ENCODE assay signal across 15 mouse cellular contexts in genomic region chr9:101045710-101046338, GRCm38 (mm10). TPM values are rescaled to one million over a fixed set of nuclear protein-coding genes. Genes with fewer than 3 reads are reported as not detected.
DNase-seq lines count a peak whose midpoint lies in the region; ATAC-seq and TF ChIP-seq lines count a peak whose summit lies in the region.
"Had no signal": no experiment of that assay in that cellular context is flagged by ENCODE, and none has a peak within 500 bp of the region (broad histone marks: within the 10 kb centered on the region; RNA-seq: fewer than 3 reads in every experiment).

No protein-coding gene starts in this region.

- peak overlapping the region; percentile 26 for H3K4me2 ChIP-seq in lung, embryonic 15.5 days
- H3K4me2 ChIP-seq in intestine, postnatal 0 days (replicated peaks; ENCODE audit: low read depth): peak overlapping the region; percentile 60
- H3K4me2 ChIP-seq in stomach, embryonic 14.5 days (replicated peaks; ENCODE audit: low read depth, low read length): peak overlapping the region; percentile 18; the same call in 1 of the 2 replicates
- H3K4me2 ChIP-seq: embryonic facial prominence, embryonic 13.5 days; hindbrain, embryonic 15.5 days; neural tube, embryonic 13.5 days had no signal

- H3K9ac ChIP-seq in lung, embryonic 15.5 days: no peak overlapping the region
- H3K9ac ChIP-seq in intestine, postnatal 0 days (ENCODE audit: low read depth, low read length): peak overlapping the region; percentile 17; the same call in 1 of the 2 replicates
- H3K9ac ChIP-seq in stomach, embryonic 14.5 days (replicated peaks; ENCODE audit: low read depth, low read length): no peak overlapping the region
- H3K9ac ChIP-seq: embryonic facial prominence, embryonic 13.5 days; hindbrain, embryonic 15.5 days; neural tube, embryonic 13.5 days had no signal

- no peak overlapping the region for H3K4me3 ChIP-seq in lung, embryonic 15.5 days
- H3K4me3 ChIP-seq in intestine, postnatal 0 days (ENCODE audit: low read depth, low read length): peak overlapping the region; percentile 15
- no peak overlapping the region for H3K4me3 ChIP-seq in stomach, embryonic 14.5 days (ENCODE audit: low read depth, low read length)
- H3K4me3 ChIP-seq: embryonic facial prominence, embryonic 13.5 days; hindbrain, embryonic 15.5 days; left cerebral cortex, adult 2 months; neural tube, embryonic 13.5 days had no signal

- peaks cover 12% of the 10 kb centered on the region for H3K4me1 ChIP-seq in lung, embryonic 15.5 days
- H3K4me1 ChIP-seq in intestine, postnatal 0 days (replicated peaks; ENCODE audit: control insufficient read depth, insufficient read depth, low read length): peaks cover 10% of the 10 kb centered on the region; the same call in 1 of the 2 replicates
- peaks cover 13% of the 10 kb centered on the region; the same call in 1 of the 2 replicates for H3K4me1 ChIP-seq in stomach, embryonic 14.5 days (ENCODE audit: control insufficient read depth, insufficient read depth, low read length)
- H3K4me1 ChIP-seq: embryonic facial prominence, embryonic 13.5 days; hindbrain, embryonic 15.5 days had no signal

- 26% methylated on average over 15 of the region's 15 CpGs for WGBS in lung, embryonic 15.5 days
- 23% methylated on average over 15 of the region's 15 CpGs for WGBS in intestine, postnatal 0 days
- WGBS in stomach, embryonic 14.5 days: 27% methylated on average over 15 of the region's 15 CpGs

- no peaks in the 10 kb centered on the region for H3K9me3 ChIP-seq in lung, embryonic 15.5 days
- H3K9me3 ChIP-seq in intestine, postnatal 0 days (ENCODE audit: control insufficient read depth): peaks cover 5% of the 10 kb centered on the region; the same call in 1 of the 2 replicates
- H3K9me3 ChIP-seq in stomach, embryonic 14.5 days (ENCODE audit: control insufficient read depth, low read depth, low read length): no peaks in the 10 kb centered on the region
- H3K9me3 ChIP-seq: embryonic facial prominence, embryonic 13.5 days; hindbrain, embryonic 15.5 days; neural tube, embryonic 13.5 days had no signal

- DNase-seq in lung, postnatal 4 days: no peak
- DNase-seq in kidney, postnatal 10 days: peak; percentile 21
- DNase-seq in right cerebral cortex, postnatal 4 days: no peak
- DNase-seq in urinary bladder, postnatal 10 days (ENCODE audit: low spot score): no peak
- DNase-seq: cerebellum, adult 11 months; thymus, postnatal 14 days had no signal

- no peak for ATAC-seq in lung, embryonic 15.5 days (ENCODE audit: borderline replicate concordance, extremely low read depth, low FRiP score, low TSS enrichment)
- peak; percentile 50; the same call in 1 of the 2 replicates for ATAC-seq in intestine, postnatal 0 days
- peak; percentile 53; the same call in 1 of the 2 replicates for ATAC-seq in stomach, embryonic 14.5 days (ENCODE audit: insufficient number of reproducible peaks, insufficient read depth, low FRiP score, low read depth)
- ATAC-seq: activated CD4-positive, CD25-positive, alpha-beta regulatory T cell, adult 4 months had no signal

- H3K27me3 ChIP-seq in lung, embryonic 15.5 days: no peaks in the 10 kb centered on the region
- H3K27me3 ChIP-seq in intestine, postnatal 0 days (replicated peaks; ENCODE audit: control insufficient read depth, insufficient read depth, low read length): no peaks in the 10 kb centered on the region
- no peaks in the 10 kb centered on the region for H3K27me3 ChIP-seq in stomach, embryonic 14.5 days (ENCODE audit: control insufficient read depth, insufficient read depth, low read length)
- H3K27me3 ChIP-seq: embryonic facial prominence, embryonic 13.5 days; hindbrain, embryonic 15.5 days; neural tube, embryonic 13.5 days had no signal

- H3K36me3 ChIP-seq in lung, embryonic 15.5 days: no peaks in the 10 kb centered on the region
- no peaks in the 10 kb centered on the region for H3K36me3 ChIP-seq in intestine, postnatal 0 days (ENCODE audit: control insufficient read depth, insufficient read depth)
- no peaks in the 10 kb centered on the region for H3K36me3 ChIP-seq in stomach, embryonic 14.5 days (ENCODE audit: control insufficient read depth, insufficient read depth, low read length)
- H3K36me3 ChIP-seq: embryonic facial prominence, embryonic 13.5 days; hindbrain, embryonic 15.5 days; neural tube, embryonic 13.5 days had no signal

- TF ChIP-seq CTCF in intestine, postnatal 0 days (IDR thresholded peaks at IDR 0.05; ENCODE audit: low read depth): no peak

- no peak overlapping the region for H3K27ac ChIP-seq in lung, embryonic 15.5 days
- H3K27ac ChIP-seq in intestine, postnatal 0 days (ENCODE audit: low read depth, low read length): peak overlapping the region; percentile 10
- H3K27ac ChIP-seq in stomach, embryonic 14.5 days (ENCODE audit: low read length): peak overlapping the region; percentile 10; the same call in 1 of the 2 replicates
- H3K27ac ChIP-seq: embryonic facial prominence, embryonic 13.5 days; hindbrain, embryonic 15.5 days; left cerebral cortex, adult 2 months; macrophage; neural tube, embryonic 13.5 days had no signal

RNA-seq across cellular contexts. Expression of gene Pccb, which starts 11.1 kb away (rescaled TPM):
- polyA plus RNA-seq in lung, embryonic 15.5 days (2015; fragmentation: Nextera tagmentation; extraction: Ambion mirVana): 22.7 and 23.2 TPM in 2 replicates
- polyA plus RNA-seq in intestine, postnatal 0 days (2015; fragmentation: Nextera tagmentation; extraction: Ambion mirVana): 30.4 and 31.2 TPM in 2 replicates
- polyA plus RNA-seq in stomach, embryonic 14.5 days (2014; fragmentation: Nextera tagmentation; extraction: Ambion mirVana): 27.1 and 28.2 TPM in 2 replicates

RNA-seq across cellular contexts. Expression of gene Msl2, which starts 28.1 kb away (rescaled TPM):
- 5.9 and 6.8 TPM in 2 replicates for polyA plus RNA-seq in lung, embryonic 15.5 days (2015; fragmentation: Nextera tagmentation; extraction: Ambion mirVana)
- polyA plus RNA-seq in intestine, postnatal 0 days (2015; fragmentation: Nextera tagmentation; extraction: Ambion mirVana): 4.6 and 5.6 TPM in 2 replicates
- polyA plus RNA-seq in stomach, embryonic 14.5 days (2014; fragmentation: Nextera tagmentation; extraction: Ambion mirVana): 7.8 and 9.9 TPM in 2 replicates
